Mouse (Mus musculus) limb, embryonic 13.5 days (tissue): Measurements from ENCODE around the gene Fcer2a. TPM values are rescaled to one million over a fixed set of nuclear protein-coding genes. Genes with fewer than 3 reads are reported as not detected.
A peak's percentile ranks its signal among the peaks of the same experiment; 100 is the strongest.

Source experiments
- ATAC-seq: fragments of 200-750 bp; cut with Nextera tagmentation; 2 replicates; pipeline ENCODE4 v1.8.0; 2017; ENCODE audit warnings: low read depth, moderate number of reproducible peaks, moderate TSS enrichment; ENCODE audit not compliant: low FRiP score
- H3K27ac ChIP-seq: fragments of 300-500 bp; sonication (generic); 2 replicates; pipeline ENCODE4 v1.5.1; 2015; ENCODE audit warnings: inconsistent platforms, mild to moderate bottlenecking, moderate library complexity
- H3K27me3 ChIP-seq: fragments of 300-500 bp; sonication (generic); 2 replicates; pipeline ENCODE4 v1.6.1; 2015; ENCODE audit warnings: mild to moderate bottlenecking, inconsistent platforms
- H3K36me3 ChIP-seq: fragments of 300-500 bp; sonication (generic); 2 replicates; pipeline ENCODE4 v1.6.1; 2015; ENCODE audit warnings: inconsistent platforms, mild to moderate bottlenecking, moderate library complexity
- H3K4me1 ChIP-seq: fragments of 300-500 bp; sonication (generic); 2 replicates; pipeline ENCODE4 v1.6.1; 2015; ENCODE audit warnings: inconsistent platforms
- H3K4me2 ChIP-seq: fragments of 300-500 bp; sonication (generic); replicated peaks from 2 replicates; pipeline ENCODE4 v1.6.1; 2015; ENCODE audit warnings: inconsistent platforms, mild to moderate bottlenecking, moderate library complexity
- H3K4me3 ChIP-seq: fragments of 300-500 bp; sonication (generic); 2 replicates; pipeline ENCODE4 v1.5.1; 2015; ENCODE audit warnings: moderate library complexity, mild to moderate bottlenecking, inconsistent platforms
- H3K9ac ChIP-seq: fragments of 300-500 bp; sonication (generic); 2 replicates; pipeline ENCODE4 v1.6.1; 2015; ENCODE audit warnings: mild to moderate bottlenecking, inconsistent platforms
- H3K9me3 ChIP-seq: fragments of 300-500 bp; sonication (generic); 2 replicates; pipeline ENCODE4 v1.6.1; 2016; ENCODE audit warnings: inconsistent platforms
- WGBS: fragments of 180-500 bp; shearing (Covaris S2); methylation state at CpG from one replicate; pipeline ENCODE4 v1.1.7; 2015; 5-methylcytosine and 5-hydroxymethylcytosine counted together
- polyA plus RNA-seq: library from polyadenylated mRNA; unstranded; fragments of >200 nt; fragmentation: Nextera tagmentation; extraction: Ambion mirVana; gene quantifications from 2 replicates; pipeline ENCODE4 v1.2.1, GENCODE M21; 2015

Fcer2a gene
- polyA plus RNA-seq, result 0.43 and 0.56 TPM in 2 replicates

DNA sequence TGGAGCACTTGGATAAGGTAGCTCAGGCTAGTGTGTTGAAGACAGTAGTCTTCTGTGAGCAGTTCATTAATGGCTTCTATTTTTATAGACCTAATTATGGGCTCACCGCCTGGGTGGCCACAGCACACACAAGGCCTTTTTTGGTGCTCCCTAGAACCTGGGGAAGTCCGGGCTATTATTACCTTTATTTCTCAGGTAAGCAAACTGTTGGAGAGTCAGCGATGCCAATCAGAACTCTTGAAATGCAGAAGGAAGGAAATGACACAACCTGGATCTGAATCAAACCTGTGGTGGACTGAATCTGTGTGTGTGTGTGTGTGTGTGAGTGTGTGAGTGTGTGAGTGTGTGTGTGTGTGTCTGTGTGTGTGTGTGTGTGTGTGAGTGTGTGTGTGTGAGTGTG lies at the start of gene Fcer2a:
Gene Fcer2a (minus strand): TSS at position 55 of the 400 bp plus-strand sequence.
- ATAC-seq, result no peak
- no peak within 1 kb of the TSS for H3K4me2 ChIP-seq
- H3K27ac ChIP-seq, result no peak within 1 kb of the TSS
- no peaks in the 10 kb centered on the region for H3K9me3 ChIP-seq
- H3K36me3 ChIP-seq, result no peaks in the 10 kb centered on the region
- no peaks in the 10 kb centered on the region for H3K27me3 ChIP-seq
- no peak within 1 kb of the TSS for H3K4me3 ChIP-seq
- WGBS, result 56% methylated on average over 3 of the region's 3 CpGs
- H3K9ac ChIP-seq, result no peak within 1 kb of the TSS
- no peaks in the 10 kb centered on the region for H3K4me1 ChIP-seq

DNA sequence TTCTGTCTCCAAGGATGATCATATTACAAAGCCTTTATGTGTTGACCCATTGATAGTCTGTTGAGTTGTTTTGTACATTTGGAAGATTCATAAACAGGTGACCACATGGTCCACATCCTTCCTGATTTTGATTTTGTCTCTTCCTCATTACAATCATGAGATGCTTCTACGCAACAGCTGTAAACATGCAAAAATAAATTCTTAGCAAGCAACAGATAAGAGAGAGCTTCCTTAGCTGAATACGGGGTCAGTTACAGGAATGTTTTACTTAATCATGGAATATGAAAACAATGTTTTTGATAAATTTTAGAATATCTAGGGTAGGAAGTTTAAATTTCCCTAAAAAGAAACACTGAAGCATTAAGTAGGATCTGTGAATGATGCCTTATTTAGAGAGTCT lies 43.0 kb upstream of the Fcer2a start:
- H3K9me3 ChIP-seq, result no peaks in the 10 kb centered on the region
- no peak overlapping the region for H3K9ac ChIP-seq
- H3K4me2 ChIP-seq, result no peak overlapping the region
- no peak for ATAC-seq
- H3K4me3 ChIP-seq, result no peak overlapping the region
- no peaks in the 10 kb centered on the region for H3K27me3 ChIP-seq
- 87% methylated on average over 2 of the region's 2 CpGs for WGBS
- no peak overlapping the region for H3K27ac ChIP-seq
- no peaks in the 10 kb centered on the region for H3K4me1 ChIP-seq
- no peaks in the 10 kb centered on the region for H3K36me3 ChIP-seq

DNA sequence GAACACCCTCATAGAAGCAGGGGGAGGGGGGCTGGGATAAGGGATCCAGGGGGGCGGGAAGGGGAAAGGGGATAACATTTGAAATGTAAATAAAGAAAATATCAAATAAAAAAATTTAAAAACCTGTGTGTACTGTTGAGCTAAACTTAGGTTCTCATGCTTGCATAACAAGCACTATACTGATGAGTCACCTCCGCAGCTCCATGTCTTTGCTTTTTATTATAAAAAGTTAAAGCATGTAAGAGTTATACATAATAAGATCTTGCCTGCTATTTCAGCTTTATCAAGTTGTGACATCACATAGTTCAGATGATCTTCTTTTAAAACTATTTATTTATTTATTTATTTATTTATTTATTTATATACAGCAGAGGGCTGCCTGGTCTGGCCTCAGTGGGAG lies 41.6 kb upstream of the Fcer2a start:
- Histone ChIP-seq H3K4me1 (no peaks in the 10 kb centered on the region), H3K4me3 (no peak overlapping the region), H3K9ac (no peak overlapping the region), H3K27me3 (no peaks in the 10 kb centered on the region), H3K9me3 (no peaks in the 10 kb centered on the region), H3K4me2 (no peak overlapping the region), H3K36me3 (no peaks in the 10 kb centered on the region), H3K27ac (no peak overlapping the region)
- no peak for ATAC-seq
- WGBS, result 96% methylated on average over 2 of the region's 2 CpGs

DNA sequence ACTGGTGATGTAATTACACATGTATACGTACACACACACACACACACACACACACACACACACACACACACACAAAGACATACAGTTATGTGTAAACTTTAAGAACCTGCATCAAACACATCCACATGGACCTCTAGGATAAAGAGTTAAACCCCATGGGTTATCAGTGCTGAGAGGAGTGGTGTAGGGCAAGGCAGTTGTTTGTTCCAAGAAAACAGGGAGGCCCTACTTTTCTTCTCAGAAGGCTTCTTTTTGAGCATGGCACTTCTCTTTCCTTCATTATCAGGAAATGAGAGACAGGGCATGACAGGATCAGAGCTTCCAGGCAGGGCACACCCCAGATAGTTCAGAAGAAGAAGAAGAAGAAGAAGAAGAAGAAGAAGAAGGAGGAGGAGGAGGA lies 40.1 kb upstream of the Fcer2a start:
- H3K36me3 ChIP-seq, result no peaks in the 10 kb centered on the region
- H3K27ac ChIP-seq, result no peak overlapping the region
- H3K27me3 ChIP-seq, result no peaks in the 10 kb centered on the region
- H3K4me2 ChIP-seq, result no peak overlapping the region
- 60% methylated on average over 1 of the region's 1 CpGs for WGBS
- H3K9me3 ChIP-seq, result no peaks in the 10 kb centered on the region
- ATAC-seq, result no peak
- H3K9ac ChIP-seq, result no peak overlapping the region
- H3K4me3 ChIP-seq, result no peak overlapping the region
- no peaks in the 10 kb centered on the region for H3K4me1 ChIP-seq

DNA sequence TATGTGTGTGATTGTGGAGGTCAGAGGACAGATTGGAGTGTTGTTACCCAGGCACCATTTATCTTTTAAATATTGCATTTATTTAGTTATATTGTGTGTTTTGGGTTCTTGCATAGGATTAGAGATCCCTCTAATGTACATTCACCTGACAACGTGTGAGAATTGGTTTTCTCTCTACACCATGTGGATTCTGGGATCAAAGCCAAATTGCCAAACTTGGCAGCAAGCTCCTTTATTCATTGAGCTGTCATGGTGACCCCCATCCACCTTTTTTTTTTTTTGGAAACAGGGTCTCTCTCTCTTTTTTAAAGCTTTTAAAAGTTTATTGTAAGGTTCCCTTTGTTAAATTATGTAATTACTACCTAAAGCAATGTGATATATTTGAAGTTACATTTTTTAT lies 27.1 kb upstream of the Fcer2a start:
- no peaks in the 10 kb centered on the region for H3K36me3 ChIP-seq
- no peaks in the 10 kb centered on the region for H3K9me3 ChIP-seq
- 46% methylated on average over 1 of the region's 1 CpGs for WGBS
- no peak overlapping the region for H3K27ac ChIP-seq
- no peak overlapping the region for H3K4me3 ChIP-seq
- H3K9ac ChIP-seq, result no peak overlapping the region
- no peak for ATAC-seq
- H3K4me1 ChIP-seq, result no peaks in the 10 kb centered on the region
- H3K27me3 ChIP-seq, result no peaks in the 10 kb centered on the region
- H3K4me2 ChIP-seq, result no peak overlapping the region

DNA sequence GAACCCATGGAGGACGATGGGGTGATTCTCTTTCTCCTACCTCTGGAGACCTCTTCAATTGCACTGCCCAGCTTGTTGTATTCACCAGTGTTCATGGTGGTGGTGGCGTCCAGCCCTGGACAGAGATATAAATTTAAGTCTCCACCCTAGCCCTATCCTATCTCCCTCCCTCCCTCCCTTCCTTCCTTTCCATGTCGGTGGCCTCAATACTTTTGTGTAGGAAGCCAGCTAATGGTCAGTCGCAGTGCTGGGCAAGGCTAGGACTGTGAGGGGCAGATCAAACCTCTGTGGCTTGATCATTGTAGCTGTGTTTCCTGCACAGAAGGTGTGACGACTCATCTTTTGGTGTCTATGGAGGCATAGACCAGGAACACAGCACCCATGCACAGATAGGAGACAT lies 26.6 kb upstream of the Fcer2a start, which contains the start of gene Clec4g:
Gene Clec4g (minus strand): TSS at position 101 of the 400 bp plus-strand sequence.
- Histone ChIP-seq H3K4me1 (no peaks in the 10 kb centered on the region), H3K27ac (no peak within 1 kb of the TSS), H3K27me3 (no peaks in the 10 kb centered on the region), H3K4me3 (no peak within 1 kb of the TSS), H3K36me3 (no peaks in the 10 kb centered on the region), H3K4me2 (no peak within 1 kb of the TSS), H3K9me3 (no peaks in the 10 kb centered on the region), H3K9ac (no peak within 1 kb of the TSS)
- WGBS, result 77% methylated on average over 5 of the region's 5 CpGs
- ATAC-seq, result no peak

DNA sequence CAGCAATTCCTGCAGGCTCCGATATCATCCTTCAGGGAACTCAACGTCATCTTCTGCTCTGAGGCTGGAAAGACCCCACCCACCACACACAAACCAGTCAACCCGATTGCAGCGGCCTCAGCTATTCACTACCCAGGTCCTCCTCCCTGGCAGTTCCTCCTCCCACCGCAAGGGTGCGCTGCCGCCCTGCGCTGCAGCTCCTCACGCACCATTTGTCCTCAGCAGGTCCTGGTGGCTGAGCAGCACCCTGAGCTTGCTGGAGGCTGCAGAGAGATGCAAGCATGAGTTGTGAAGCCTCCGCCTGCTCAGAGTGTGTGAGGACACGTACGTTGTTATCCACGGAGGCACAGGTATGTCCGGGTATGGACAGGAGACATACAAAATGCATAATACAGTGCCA lies 24.6 kb upstream of the Fcer2a start:
- H3K9ac ChIP-seq, result no peak overlapping the region
- no peak overlapping the region for H3K27ac ChIP-seq
- no peaks in the 10 kb centered on the region for H3K27me3 ChIP-seq
- peak; percentile 24; the same call in 1 of the 2 replicates for ATAC-seq
- H3K36me3 ChIP-seq, result no peaks in the 10 kb centered on the region
- no peak overlapping the region for H3K4me2 ChIP-seq
- WGBS, result 16% methylated on average over 14 of the region's 14 CpGs
- no peaks in the 10 kb centered on the region for H3K9me3 ChIP-seq
- no peaks in the 10 kb centered on the region for H3K4me1 ChIP-seq
- no peak overlapping the region for H3K4me3 ChIP-seq

DNA sequence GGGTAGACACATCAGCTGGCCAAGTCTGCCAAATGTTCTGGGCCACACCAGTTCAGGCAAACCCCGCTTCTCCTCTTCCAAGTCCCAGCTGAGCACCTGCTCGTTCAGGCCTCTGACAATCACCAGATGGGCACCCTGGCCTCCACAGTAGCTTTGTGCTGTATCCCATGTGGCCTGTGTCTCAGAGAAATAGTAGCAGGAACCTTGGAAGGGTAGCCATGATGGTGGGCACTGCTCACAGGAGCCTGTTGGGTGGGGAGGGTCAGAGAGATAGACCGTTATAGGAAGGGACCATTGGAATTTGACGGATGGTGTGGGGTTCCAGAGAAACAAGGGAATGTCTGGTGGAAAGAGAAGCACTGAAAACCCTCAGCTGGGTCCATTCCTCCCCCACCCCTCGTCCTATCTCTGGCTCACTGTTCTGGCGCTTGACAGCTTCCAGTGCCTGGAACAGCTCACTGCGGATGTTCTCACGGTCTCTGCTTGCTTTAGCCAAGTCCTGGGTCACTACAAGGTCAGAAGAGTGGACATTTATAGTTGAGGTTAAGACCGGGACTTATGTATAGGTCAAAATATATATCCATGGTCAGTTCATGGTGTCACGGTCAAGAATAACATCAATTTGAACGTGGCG lies 23.5 kb upstream of the Fcer2a start:
- H3K27ac ChIP-seq, result no peak overlapping the region
- no peaks in the 10 kb centered on the region for H3K36me3 ChIP-seq
- no peak overlapping the region for H3K9ac ChIP-seq
- no peaks in the 10 kb centered on the region for H3K4me1 ChIP-seq
- no peak overlapping the region for H3K4me2 ChIP-seq
- WGBS, result 81% methylated on average over 12 of the region's 12 CpGs
- no peaks in the 10 kb centered on the region for H3K27me3 ChIP-seq
- no peak for ATAC-seq
- H3K9me3 ChIP-seq, result no peaks in the 10 kb centered on the region
- H3K4me3 ChIP-seq, result no peak overlapping the region

DNA sequence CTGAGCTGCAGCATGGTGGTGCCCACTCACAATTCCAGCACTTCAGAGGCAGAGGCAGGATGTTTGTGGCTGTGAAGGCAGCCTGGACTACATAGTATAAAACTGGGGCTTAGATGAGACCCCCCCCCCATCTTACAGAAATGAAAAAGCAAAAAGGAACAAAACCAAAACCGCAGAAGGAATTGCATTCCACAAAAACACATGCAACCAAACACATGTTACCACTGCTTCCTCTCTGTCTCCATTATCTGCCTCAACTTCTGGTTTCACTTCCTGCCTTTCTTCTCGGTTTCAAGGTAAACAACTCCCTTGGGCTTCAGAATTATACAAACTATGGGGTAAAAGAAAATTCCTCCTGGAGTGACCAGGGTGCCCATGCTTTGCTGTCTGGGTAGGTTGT lies 17.7 kb upstream of the Fcer2a start:
- no peak overlapping the region for H3K4me2 ChIP-seq
- H3K27me3 ChIP-seq, result no peaks in the 10 kb centered on the region
- H3K4me3 ChIP-seq, result no peak overlapping the region
- H3K27ac ChIP-seq, result no peak overlapping the region
- no peaks in the 10 kb centered on the region for H3K36me3 ChIP-seq
- no peaks in the 10 kb centered on the region for H3K9me3 ChIP-seq
- no peak for ATAC-seq
- H3K4me1 ChIP-seq, result no peaks in the 10 kb centered on the region
- 63% methylated on average over 2 of the region's 2 CpGs for WGBS
- no peak overlapping the region for H3K9ac ChIP-seq

DNA sequence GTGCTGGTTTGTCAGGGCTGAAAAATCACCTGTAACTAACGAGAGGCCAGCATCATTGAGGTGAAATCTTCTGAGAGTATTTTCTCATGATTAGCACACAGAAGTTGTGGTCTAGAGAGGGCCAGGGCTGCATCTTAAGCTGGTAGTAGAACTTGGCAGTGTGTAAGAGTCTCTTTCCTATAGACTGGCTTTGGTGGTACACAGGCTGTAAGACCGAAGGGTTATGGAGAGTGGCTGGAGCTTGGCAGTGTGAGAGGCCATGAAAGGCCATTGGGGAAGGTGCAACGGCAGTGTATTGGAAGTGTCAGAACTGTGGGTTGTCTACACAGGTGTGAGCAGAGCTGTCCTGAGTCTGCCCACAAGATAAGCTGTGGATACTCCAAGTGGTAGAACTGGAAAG lies 16.3 kb upstream of the Fcer2a start:
- no peak for ATAC-seq
- no peaks in the 10 kb centered on the region for H3K36me3 ChIP-seq
- H3K4me1 ChIP-seq, result no peaks in the 10 kb centered on the region
- H3K9ac ChIP-seq, result no peak overlapping the region
- H3K27me3 ChIP-seq, result no peaks in the 10 kb centered on the region
- H3K4me3 ChIP-seq, result no peak overlapping the region
- no peaks in the 10 kb centered on the region for H3K9me3 ChIP-seq
- H3K4me2 ChIP-seq, result no peak overlapping the region
- 72% methylated on average over 3 of the region's 3 CpGs for WGBS
- no peak overlapping the region for H3K27ac ChIP-seq

DNA sequence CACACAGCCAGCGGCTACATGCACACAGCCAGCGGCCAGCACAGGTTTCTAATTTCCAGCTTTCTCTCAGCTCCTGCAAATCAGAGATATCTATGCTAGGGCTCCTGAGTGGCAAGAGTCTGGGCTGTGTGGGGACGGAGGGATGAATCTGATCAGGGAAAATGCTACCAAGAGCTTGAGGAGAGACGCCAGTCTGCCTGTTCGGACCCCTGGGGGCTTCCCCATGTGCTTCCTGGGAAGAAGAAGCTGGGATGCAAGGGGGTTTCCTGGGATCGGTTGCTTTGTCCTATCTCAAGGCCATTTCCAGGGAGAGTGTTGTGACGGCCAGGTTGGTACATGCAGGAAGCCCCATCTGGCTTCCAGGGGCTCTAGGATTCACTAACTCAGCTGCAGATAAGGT lies 13.6 kb upstream of the Fcer2a start:
- no peaks in the 10 kb centered on the region for H3K9me3 ChIP-seq
- H3K4me3 ChIP-seq, result no peak overlapping the region
- no peak for ATAC-seq
- no peaks in the 10 kb centered on the region for H3K4me1 ChIP-seq
- 76% methylated on average over 7 of the region's 7 CpGs for WGBS
- no peaks in the 10 kb centered on the region for H3K36me3 ChIP-seq
- no peak overlapping the region for H3K4me2 ChIP-seq
- H3K9ac ChIP-seq, result no peak overlapping the region
- no peak overlapping the region for H3K27ac ChIP-seq
- no peaks in the 10 kb centered on the region for H3K27me3 ChIP-seq

DNA sequence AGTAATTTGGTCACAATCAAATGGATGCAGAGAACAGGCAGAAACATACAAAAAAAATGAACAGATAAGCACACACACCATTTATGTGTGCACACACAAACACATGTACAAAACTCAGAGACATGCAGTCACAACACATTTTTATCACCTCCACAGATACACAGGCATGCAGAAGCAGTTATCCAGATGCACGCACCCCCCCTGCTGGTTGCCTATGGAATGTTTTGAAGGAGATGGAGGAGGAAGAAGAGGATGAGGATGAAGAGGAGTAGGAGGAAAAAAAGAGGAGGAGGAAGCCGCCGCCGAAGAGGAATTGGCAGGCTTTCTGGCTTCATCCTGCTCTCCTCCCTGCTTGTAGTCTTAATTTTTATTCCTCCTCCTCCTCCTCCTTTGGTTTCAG lies 11.7 kb upstream of the Fcer2a start:
- WGBS, result 61% methylated on average over 4 of the region's 4 CpGs
- Histone ChIP-seq H3K27ac (no peak overlapping the region), H3K4me1 (no peaks in the 10 kb centered on the region), H3K36me3 (no peaks in the 10 kb centered on the region), H3K9me3 (no peaks in the 10 kb centered on the region), H3K4me3 (no peak overlapping the region), H3K27me3 (no peaks in the 10 kb centered on the region), H3K4me2 (no peak overlapping the region), H3K9ac (no peak overlapping the region)
- no peak for ATAC-seq

DNA sequence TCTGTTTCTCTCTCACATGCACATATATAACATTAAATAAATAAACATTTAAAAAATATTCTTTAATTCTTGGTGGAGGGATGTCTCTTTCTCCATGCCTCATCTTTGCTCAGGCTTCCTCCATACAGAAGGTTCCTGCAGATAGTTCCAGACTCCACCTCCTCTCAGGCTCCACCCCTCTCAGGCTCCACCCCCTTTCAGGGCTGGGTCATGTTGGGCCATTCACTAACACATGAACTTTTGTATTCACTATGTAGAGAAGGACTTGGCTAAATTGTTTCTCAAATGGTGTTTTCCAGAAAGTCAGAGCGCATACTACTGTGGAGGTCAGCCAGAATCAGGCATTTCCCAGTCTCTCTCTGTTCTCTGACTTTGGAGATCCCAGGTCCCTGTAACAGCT lies 7.5 kb upstream of the Fcer2a start:
- Histone ChIP-seq H3K4me1 (no peaks in the 10 kb centered on the region), H3K4me3 (no peak overlapping the region), H3K27me3 (no peaks in the 10 kb centered on the region), H3K9me3 (no peaks in the 10 kb centered on the region), H3K9ac (no peak overlapping the region), H3K27ac (no peak overlapping the region), H3K36me3 (no peaks in the 10 kb centered on the region), H3K4me2 (no peak overlapping the region)
- ATAC-seq, result no peak
- WGBS, result 94% methylated on average over 1 of the region's 1 CpGs
